Mouse (Mus musculus): ENCODE measurements around the gene Klrc2.

GRCm38 (mm10) chr6:129623735-129624134 lies 36.8 kb downstream of the Klrc2 start, which contains the start of gene Klrk1:
- TF ChIP-seq CTCF (IDR thresholded peaks at IDR 0.05; ENCODE audit: low read depth) (no peak), EP300 (optimal IDR thresholded peaks at IDR 0.05) (no peak)

All from stomach, postnatal 0 days (tissue).